Comparison of ENCODE assay signal across 13 mouse cellular contexts in the genomic region with DNA sequence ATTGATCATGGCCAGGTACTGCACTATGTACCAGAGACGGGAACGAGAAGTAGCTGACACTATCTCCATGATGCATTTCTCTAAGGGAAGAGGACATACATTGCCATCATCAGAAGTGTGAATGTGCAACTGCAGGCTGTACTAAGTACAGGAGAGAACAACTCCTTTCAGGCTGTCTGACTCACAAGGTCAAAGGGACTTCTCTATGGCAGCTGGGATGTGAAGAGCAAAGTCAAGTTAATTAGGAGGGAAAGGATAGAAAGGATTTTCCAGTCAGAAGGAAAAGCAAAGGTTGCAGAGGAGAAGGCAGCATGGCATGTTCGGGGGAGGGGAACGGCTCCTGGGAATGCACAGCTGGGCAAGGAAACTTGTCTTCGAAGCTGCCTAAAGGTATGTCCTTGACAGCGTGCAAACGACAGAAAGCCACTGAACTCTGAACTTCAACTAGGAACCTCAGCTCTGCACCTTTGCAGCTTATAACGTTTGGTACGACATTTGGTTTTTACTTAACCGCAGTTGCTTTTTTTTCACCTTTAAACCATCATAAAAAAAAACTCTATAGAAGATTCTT. TPM values are rescaled to one million over a fixed set of nuclear protein-coding genes. Genes with fewer than 3 reads are reported as not detected.
DNase-seq lines count a peak whose midpoint lies in the region; ATAC-seq lines count a peak whose summit lies in the region.
"Had no signal": no experiment of that assay in that cellular context is flagged by ENCODE, and none has a peak within 500 bp of the region (broad histone marks: within the 10 kb centered on the region; RNA-seq: fewer than 3 reads in every experiment).

No protein-coding gene starts in this region.

- H3K27ac ChIP-seq in hindbrain, embryonic 11.5 days (ENCODE audit: low read depth, low read length) = 0 out of 2 replicates have a peak overlapping the region, but pooled peaks have one; percentile 10
- H3K27ac ChIP-seq in hindbrain, embryonic 10.5 days = no peak overlapping the region
- no peak overlapping the region for H3K27ac ChIP-seq in limb, embryonic 11.5 days (replicated peaks; ENCODE audit: low read depth, low read length)
- no peak overlapping the region for H3K27ac ChIP-seq in limb, embryonic 10.5 days
- peak overlapping the region; percentile 37; the same call in 1 of the 2 replicates for H3K27ac ChIP-seq in forebrain, embryonic 11.5 days (ENCODE audit: low read depth, low read length)
- no peak overlapping the region for H3K27ac ChIP-seq in intestine, embryonic 16.5 days (ENCODE audit: low read length)
- H3K27ac ChIP-seq: hindbrain, embryonic 15.5 days had no signal

- no peak overlapping the region for H3K9ac ChIP-seq in hindbrain, embryonic 11.5 days (ENCODE audit: low read depth, low read length)
- no peak overlapping the region for H3K9ac ChIP-seq in limb, embryonic 11.5 days (ENCODE audit: low read length)
- H3K9ac ChIP-seq in forebrain, embryonic 11.5 days (ENCODE audit: low read length) = no peak overlapping the region
- no peak overlapping the region for H3K9ac ChIP-seq in intestine, embryonic 16.5 days (ENCODE audit: low read depth, low read length)
- H3K9ac ChIP-seq: hindbrain, embryonic 15.5 days; lung, embryonic 14.5 days had no signal

- ATAC-seq in hindbrain, embryonic 11.5 days (ENCODE audit: low FRiP score) = 0 out of 2 replicates have a peak, but pooled peaks have one; percentile 51
- no peak for ATAC-seq in limb, embryonic 11.5 days (ENCODE audit: insufficient number of reproducible peaks, low FRiP score, low TSS enrichment, low read depth)
- peak; percentile 61 for ATAC-seq in forebrain, embryonic 11.5 days (replicated peaks; ENCODE audit: low FRiP score)
- ATAC-seq in intestine, embryonic 16.5 days = peak; percentile 57
- ATAC-seq: CD4-positive, CD25-positive, alpha-beta regulatory T cell, adult 4 months had no signal

- WGBS in hindbrain, embryonic 11.5 days = 76% methylated on average over 10 of the region's 10 CpGs
- 76% methylated on average over 10 of the region's 10 CpGs for WGBS in hindbrain, embryonic 10.5 days
- 57% methylated on average over 10 of the region's 10 CpGs for WGBS in limb, embryonic 11.5 days
- 62% methylated on average over 10 of the region's 10 CpGs for WGBS in limb, embryonic 10.5 days
- 70% methylated on average over 10 of the region's 10 CpGs for WGBS in forebrain, embryonic 11.5 days
- 45% methylated on average over 10 of the region's 10 CpGs for WGBS in intestine, embryonic 16.5 days

- intact Hi-C loops in left cerebral cortex, postnatal 4 days (cut with DNase I) = no loop called here

- no peaks in the 10 kb centered on the region for H3K27me3 ChIP-seq in hindbrain, embryonic 11.5 days (ENCODE audit: control insufficient read depth, insufficient read depth, low read length)
- H3K27me3 ChIP-seq in hindbrain, embryonic 10.5 days (ENCODE audit: insufficient read depth, poor library complexity, severe bottlenecking) = no peaks in the 10 kb centered on the region
- H3K27me3 ChIP-seq in limb, embryonic 11.5 days (ENCODE audit: control insufficient read depth, insufficient read depth, low read length) = no peaks in the 10 kb centered on the region
- H3K27me3 ChIP-seq in limb, embryonic 10.5 days (ENCODE audit: low read depth, poor library complexity, severe bottlenecking) = no peaks in the 10 kb centered on the region
- H3K27me3 ChIP-seq in forebrain, embryonic 11.5 days (ENCODE audit: control insufficient read depth, insufficient read depth, low read length) = no peaks in the 10 kb centered on the region
- no peaks in the 10 kb centered on the region for H3K27me3 ChIP-seq in intestine, embryonic 16.5 days (replicated peaks; ENCODE audit: control insufficient read depth, insufficient read depth, low read length)
- H3K27me3 ChIP-seq: hindbrain, embryonic 15.5 days had no signal

- H3K36me3 ChIP-seq in hindbrain, embryonic 11.5 days (ENCODE audit: control insufficient read depth, insufficient read depth, low read length) = no peaks in the 10 kb centered on the region
- H3K36me3 ChIP-seq in hindbrain, embryonic 10.5 days = peaks cover 19% of the 10 kb centered on the region
- peaks cover under 1% of the 10 kb centered on the region; the same call in 1 of the 2 replicates for H3K36me3 ChIP-seq in limb, embryonic 11.5 days (ENCODE audit: control insufficient read depth, insufficient read depth, low read length)
- H3K36me3 ChIP-seq in limb, embryonic 10.5 days = peaks cover 18% of the 10 kb centered on the region
- peaks cover under 1% of the 10 kb centered on the region; the same call in 1 of the 2 replicates for H3K36me3 ChIP-seq in forebrain, embryonic 11.5 days (ENCODE audit: control insufficient read depth, insufficient read depth, low read length)
- H3K36me3 ChIP-seq in intestine, embryonic 16.5 days (ENCODE audit: control insufficient read depth, insufficient read depth, low read length) = peaks cover 2% of the 10 kb centered on the region; the same call in 1 of the 2 replicates

- no peaks in the 10 kb centered on the region for H3K9me3 ChIP-seq in hindbrain, embryonic 11.5 days (ENCODE audit: control insufficient read depth, low read length)
- no peaks in the 10 kb centered on the region for H3K9me3 ChIP-seq in hindbrain, embryonic 10.5 days
- H3K9me3 ChIP-seq in limb, embryonic 11.5 days (ENCODE audit: control insufficient read depth, low read length) = no peaks in the 10 kb centered on the region
- no peaks in the 10 kb centered on the region for H3K9me3 ChIP-seq in limb, embryonic 10.5 days (replicated peaks)
- H3K9me3 ChIP-seq in forebrain, embryonic 11.5 days (ENCODE audit: control insufficient read depth, low read length) = no peaks in the 10 kb centered on the region
- no peaks in the 10 kb centered on the region for H3K9me3 ChIP-seq in intestine, embryonic 16.5 days (ENCODE audit: control insufficient read depth, low read length)
- H3K9me3 ChIP-seq: hindbrain, embryonic 15.5 days had no signal

- no peak overlapping the region for H3K4me2 ChIP-seq in hindbrain, embryonic 11.5 days (replicated peaks; ENCODE audit: low read depth, low read length)
- no peak overlapping the region for H3K4me2 ChIP-seq in limb, embryonic 11.5 days (ENCODE audit: low read depth, severe bottlenecking)
- no peak overlapping the region for H3K4me2 ChIP-seq in forebrain, embryonic 11.5 days (ENCODE audit: low read depth, low read length, severe bottlenecking)
- H3K4me2 ChIP-seq in intestine, embryonic 16.5 days (ENCODE audit: low read depth, low read length) = no peak overlapping the region
- H3K4me2 ChIP-seq: hindbrain, embryonic 15.5 days had no signal

- no peak for DNase-seq in hindbrain, embryonic 11.5 days (ENCODE audit: low spot score)
- no peak for DNase-seq in hindbrain, embryonic 10.5 days (ENCODE audit: low spot score)
- peak; percentile 41 for DNase-seq in limb, embryonic 11.5 days (ENCODE audit: low spot score)
- no peak for DNase-seq in limb, embryonic 10.5 days (ENCODE audit: low spot score)
- no peak for DNase-seq in forebrain, embryonic 11.5 days (ENCODE audit: low spot score)
- no peak for DNase-seq in left cerebral cortex, postnatal 4 days
- DNase-seq: cerebellum, adult 8-10 months; gastrocnemius, postnatal 14 days; thymus, postnatal 14 days had no signal

- H3K4me3 ChIP-seq in hindbrain, embryonic 11.5 days (ENCODE audit: low read depth, low read length) = no peak overlapping the region
- H3K4me3 ChIP-seq in hindbrain, embryonic 10.5 days = no peak overlapping the region
- H3K4me3 ChIP-seq in limb, embryonic 11.5 days (ENCODE audit: low read depth, low read length) = no peak overlapping the region
- H3K4me3 ChIP-seq in limb, embryonic 10.5 days = no peak overlapping the region
- H3K4me3 ChIP-seq in forebrain, embryonic 11.5 days (ENCODE audit: low read depth, low read length) = no peak overlapping the region
- no peak overlapping the region for H3K4me3 ChIP-seq in intestine, embryonic 16.5 days (ENCODE audit: low read length)
- H3K4me3 ChIP-seq: hindbrain, embryonic 15.5 days had no signal

- H3K4me1 ChIP-seq in hindbrain, embryonic 11.5 days (replicated peaks; ENCODE audit: control insufficient read depth, insufficient read depth, low read length) = no peaks in the 10 kb centered on the region; the same call in 1 of the 2 replicates
- peaks cover 15% of the 10 kb centered on the region for H3K4me1 ChIP-seq in hindbrain, embryonic 10.5 days (replicated peaks)
- H3K4me1 ChIP-seq in limb, embryonic 11.5 days (ENCODE audit: control insufficient read depth, insufficient read depth, low read length) = peaks cover 9% of the 10 kb centered on the region; the same call in 1 of the 2 replicates
- H3K4me1 ChIP-seq in limb, embryonic 10.5 days = peaks cover 17% of the 10 kb centered on the region
- peaks cover 8% of the 10 kb centered on the region for H3K4me1 ChIP-seq in forebrain, embryonic 11.5 days (replicated peaks; ENCODE audit: control insufficient read depth, insufficient read depth, low read length)
- H3K4me1 ChIP-seq in intestine, embryonic 16.5 days (ENCODE audit: control insufficient read depth, insufficient read depth, low read length) = peaks cover 16% of the 10 kb centered on the region

RNA-seq across cellular contexts. Expression of a gene that starts 13.0 kb away (rescaled TPM):
- 64.0 and 70.5 TPM in 2 replicates for polyA plus RNA-seq in hindbrain, embryonic 11.5 days (2014; fragmentation: Nextera tagmentation; extraction: Ambion mirVana)
- polyA plus RNA-seq in hindbrain, embryonic 10.5 days (2016; fragmentation: Nextera tagmentation; extraction: Ambion mirVana) = 58.7 and 59.7 TPM in 2 replicates
- 44.4 and 47.7 TPM in 2 replicates for polyA plus RNA-seq in limb, embryonic 11.5 days (2014; fragmentation: Nextera tagmentation; extraction: Ambion mirVana)
- 35.1 and 41.4 TPM in 2 replicates for polyA plus RNA-seq in limb, embryonic 10.5 days (2016; fragmentation: Nextera tagmentation; extraction: Ambion mirVana)
- 62.5 and 63.5 TPM in 2 replicates for polyA plus RNA-seq in forebrain, embryonic 11.5 days (2014; fragmentation: Nextera tagmentation; extraction: Ambion mirVana)
- polyA plus RNA-seq in intestine, embryonic 16.5 days (2015; fragmentation: Nextera tagmentation; extraction: Ambion mirVana) = 63.8 TPM in 2 replicates
- 10 to 100 TPM; 21.1 to 23.3 TPM for total RNA-seq in left cerebral cortex, postnatal 4 days (2021)
- polyA plus RNA-seq: CD4-positive, CD25-positive, alpha-beta regulatory T cell, adult 4 months had no signal

Comparison
In these comparisons a context has a peak if more than half of its experiments do, and no peak if none do; other contexts are left out.
1. H3K27ac ChIP-seq: peak in hindbrain, embryonic 11.5 days (single experiment) and forebrain, embryonic 11.5 days (single experiment); none in hindbrain, embryonic 10.5 days (single experiment), limb, embryonic 11.5 days (single experiment), limb, embryonic 10.5 days (single experiment) and intestine, embryonic 16.5 days (single experiment).